Mouse (Mus musculus): ENCODE results near the gene Osbpl10. TPM values are rescaled to one million over a fixed set of nuclear protein-coding genes. Genes with fewer than 3 reads are reported as not detected.

Osbpl10 gene
- polyA plus RNA-seq, 1 experiment from 2014 or later, result 0.99 TPM

- 75% methylated on average over 4 of the region's 4 CpGs for WGBS
- H3K36me3 ChIP-seq (replicated peaks), result no peaks in the 10 kb centered on the region
- H3K9me3 ChIP-seq, result no peaks in the 10 kb centered on the region
- H3K27me3 ChIP-seq (ENCODE audit: poor library complexity, severe bottlenecking), result no peaks in the 10 kb centered on the region
- no peak overlapping the region for H3K4me3 ChIP-seq
- H3K27ac ChIP-seq, result no peak overlapping the region
- H3K4me1 ChIP-seq, result peaks cover 26% of the 10 kb centered on the region
- no peak for DNase-seq (ENCODE audit: extremely low spot score, low spot score)
These were observed 250.8 kb downstream of the Osbpl10 start for GRCm38 (mm10) chr9:115229145-115229544.

- Histone ChIP-seq H3K4me3 (no peak overlapping the region), H3K9me3 (no peaks in the 10 kb centered on the region), H3K27ac (no peak overlapping the region), H3K27me3 (ENCODE audit: poor library complexity, severe bottlenecking) (no peaks in the 10 kb centered on the region), H3K4me1 (peaks cover 23% of the 10 kb centered on the region), H3K36me3 (replicated peaks) (no peaks in the 10 kb centered on the region)
- no peak for DNase-seq (ENCODE audit: extremely low spot score, low spot score)
- 82% methylated on average over 10 of the region's 10 CpGs for WGBS
These were observed 251.3 kb downstream of the Osbpl10 start for GRCm38 (mm10) chr9:115229676-115230075.

GRCm38 (mm10) chr9:115230141-115230540, 251.8 kb downstream of the Osbpl10 start:
- no peaks in the 10 kb centered on the region for H3K9me3 ChIP-seq
- peaks cover 18% of the 10 kb centered on the region for H3K4me1 ChIP-seq
- H3K27me3 ChIP-seq (ENCODE audit: poor library complexity, severe bottlenecking), result no peaks in the 10 kb centered on the region
- H3K36me3 ChIP-seq (replicated peaks), result no peaks in the 10 kb centered on the region
- WGBS, result 23% methylated on average over 3 of the region's 3 CpGs
- H3K27ac ChIP-seq, result peak overlapping the region; percentile 26
- H3K4me3 ChIP-seq, result no peak overlapping the region
- no peak for DNase-seq (ENCODE audit: extremely low spot score, low spot score)

- Histone ChIP-seq H3K27ac (no peak overlapping the region), H3K4me1 (peaks cover 13% of the 10 kb centered on the region), H3K9me3 (no peaks in the 10 kb centered on the region), H3K36me3 (replicated peaks) (no peaks in the 10 kb centered on the region), H3K27me3 (ENCODE audit: poor library complexity, severe bottlenecking) (no peaks in the 10 kb centered on the region), H3K4me3 (no peak overlapping the region)
- DNase-seq (ENCODE audit: extremely low spot score, low spot score), result no peak
- WGBS, result 90% methylated on average over 3 of the region's 3 CpGs
These were observed 253.1 kb downstream of the Osbpl10 start for GRCm38 (mm10) chr9:115231476-115231875.

GRCm38 (mm10) chr9:115233721-115234120, 255.4 kb downstream of the Osbpl10 start:
- WGBS, result 96% methylated on average over 5 of the region's 5 CpGs
- Histone ChIP-seq H3K27ac (no peak overlapping the region), H3K4me1 (peaks cover 13% of the 10 kb centered on the region), H3K27me3 (ENCODE audit: poor library complexity, severe bottlenecking) (no peaks in the 10 kb centered on the region), H3K4me3 (no peak overlapping the region), H3K9me3 (no peaks in the 10 kb centered on the region), H3K36me3 (replicated peaks) (peaks cover 4% of the 10 kb centered on the region; the same call in 1 of the 2 replicates)
- no peak for DNase-seq (ENCODE audit: extremely low spot score, low spot score)

GRCm38 (mm10) chr9:115234561-115234960, 256.2 kb downstream of the Osbpl10 start:
- Histone ChIP-seq H3K27me3 (ENCODE audit: poor library complexity, severe bottlenecking) (no peaks in the 10 kb centered on the region), H3K27ac (no peak overlapping the region), H3K36me3 (replicated peaks) (peaks cover 12% of the 10 kb centered on the region), H3K4me1 (peaks cover 11% of the 10 kb centered on the region), H3K4me3 (no peak overlapping the region), H3K9me3 (no peaks in the 10 kb centered on the region)
- no peak for DNase-seq (ENCODE audit: extremely low spot score, low spot score)
- WGBS, result 91% methylated on average over 2 of the region's 2 CpGs

- Histone ChIP-seq H3K27me3 (ENCODE audit: poor library complexity, severe bottlenecking) (no peaks in the 10 kb centered on the region), H3K4me3 (no peak overlapping the region), H3K4me1 (no peaks in the 10 kb centered on the region), H3K27ac (no peak overlapping the region), H3K36me3 (replicated peaks) (peaks cover 31% of the 10 kb centered on the region), H3K9me3 (no peaks in the 10 kb centered on the region)
- DNase-seq (ENCODE audit: extremely low spot score, low spot score), result no peak
- WGBS, result 93% methylated on average over 8 of the region's 8 CpGs
These were observed 258.0 kb downstream of the Osbpl10 start for GRCm38 (mm10) chr9:115236352-115236841.

- Histone ChIP-seq H3K4me3 (no peak overlapping the region), H3K27me3 (ENCODE audit: poor library complexity, severe bottlenecking) (no peaks in the 10 kb centered on the region), H3K9me3 (no peaks in the 10 kb centered on the region), H3K4me1 (no peaks in the 10 kb centered on the region), H3K36me3 (replicated peaks) (peaks cover 46% of the 10 kb centered on the region), H3K27ac (no peak overlapping the region)
- no peak for DNase-seq (ENCODE audit: extremely low spot score, low spot score)
These were observed 259.6 kb downstream of the Osbpl10 start for GRCm38 (mm10) chr9:115237943-115238342.

GRCm38 (mm10) chr9:115239861-115240260, 261.5 kb downstream of the Osbpl10 start:
- no peak overlapping the region for H3K4me3 ChIP-seq
- no peaks in the 10 kb centered on the region for H3K27me3 ChIP-seq (ENCODE audit: poor library complexity, severe bottlenecking)
- no peaks in the 10 kb centered on the region for H3K9me3 ChIP-seq
- WGBS, result 91% methylated on average over 5 of the region's 5 CpGs
- H3K27ac ChIP-seq, result no peak overlapping the region
- DNase-seq (ENCODE audit: extremely low spot score, low spot score), result no peak
- peaks cover 65% of the 10 kb centered on the region for H3K36me3 ChIP-seq (replicated peaks)
- H3K4me1 ChIP-seq, result no peaks in the 10 kb centered on the region

GRCm38 (mm10) chr9:115243630-115244029, 265.3 kb downstream of the Osbpl10 start:
- DNase-seq (ENCODE audit: extremely low spot score, low spot score), result no peak
- no peaks in the 10 kb centered on the region for H3K27me3 ChIP-seq (ENCODE audit: poor library complexity, severe bottlenecking)
- no peaks in the 10 kb centered on the region for H3K4me1 ChIP-seq
- 88% methylated on average over 6 of the region's 6 CpGs for WGBS
- H3K27ac ChIP-seq, result no peak overlapping the region
- no peak overlapping the region for H3K4me3 ChIP-seq
- peaks cover 99% of the 10 kb centered on the region for H3K36me3 ChIP-seq (replicated peaks)
- H3K9me3 ChIP-seq, result no peaks in the 10 kb centered on the region

GRCm38 (mm10) chr9:115245092-115245491, 266.7 kb downstream of the Osbpl10 start:
- Histone ChIP-seq H3K27me3 (ENCODE audit: poor library complexity, severe bottlenecking) (no peaks in the 10 kb centered on the region), H3K4me3 (no peak overlapping the region), H3K27ac (no peak overlapping the region), H3K9me3 (no peaks in the 10 kb centered on the region), H3K4me1 (no peaks in the 10 kb centered on the region), H3K36me3 (replicated peaks) (peaks cover 100% of the 10 kb centered on the region)
- WGBS, result 88% methylated on average over 6 of the region's 6 CpGs
- no peak for DNase-seq (ENCODE audit: extremely low spot score, low spot score)

GRCm38 (mm10) chr9:115249145-115249544, 270.8 kb downstream of the Osbpl10 start:
- WGBS, result 67% methylated on average over 5 of the region's 5 CpGs
- H3K4me3 ChIP-seq, result no peak overlapping the region
- H3K4me1 ChIP-seq, result no peaks in the 10 kb centered on the region
- H3K27ac ChIP-seq, result no peak overlapping the region
- no peaks in the 10 kb centered on the region for H3K27me3 ChIP-seq (ENCODE audit: poor library complexity, severe bottlenecking)
- no peak for DNase-seq (ENCODE audit: extremely low spot score, low spot score)
- no peaks in the 10 kb centered on the region for H3K9me3 ChIP-seq
- H3K36me3 ChIP-seq (replicated peaks), result peaks cover 98% of the 10 kb centered on the region

GRCm38 (mm10) chr9:115257733-115258286, 279.4 kb downstream of the Osbpl10 start:
- H3K4me3 ChIP-seq, result no peak overlapping the region
- H3K9me3 ChIP-seq, result no peaks in the 10 kb centered on the region
- peaks cover 88% of the 10 kb centered on the region for H3K36me3 ChIP-seq (replicated peaks)
- no peak for DNase-seq (ENCODE audit: extremely low spot score, low spot score)
- H3K27ac ChIP-seq, result no peak overlapping the region
- 93% methylated on average over 6 of the region's 6 CpGs for WGBS
- H3K27me3 ChIP-seq (ENCODE audit: poor library complexity, severe bottlenecking), result no peaks in the 10 kb centered on the region
- H3K4me1 ChIP-seq, result no peaks in the 10 kb centered on the region

GRCm38 (mm10) chr9:115259866-115260265, 281.5 kb downstream of the Osbpl10 start:
- DNase-seq (ENCODE audit: extremely low spot score, low spot score), result no peak
- Histone ChIP-seq H3K4me3 (no peak overlapping the region), H3K4me1 (no peaks in the 10 kb centered on the region), H3K27ac (no peak overlapping the region), H3K9me3 (no peaks in the 10 kb centered on the region), H3K36me3 (replicated peaks) (peaks cover 85% of the 10 kb centered on the region), H3K27me3 (ENCODE audit: poor library complexity, severe bottlenecking) (no peaks in the 10 kb centered on the region)
- 95% methylated on average over 4 of the region's 4 CpGs for WGBS

Measured in forebrain, embryonic 10.5 days (tissue).